Mouse (Mus musculus) intestine, postnatal 0 days (tissue): Measurements from ENCODE around the gene Prdx1. TPM values are rescaled to one million over a fixed set of nuclear protein-coding genes. Genes with fewer than 3 reads are reported as not detected.

Experiments used
- ATAC-seq: fragments of 200-750 bp; cut with Nextera tagmentation; 2 replicates; pipeline ENCODE4 v1.8.0; 2017; ENCODE audit warnings: mild to moderate bottlenecking, moderate TSS enrichment, moderate library complexity
- H3K27ac ChIP-seq: fragments of 300-500 bp; sonication (generic); 2 replicates; pipeline ENCODE4 v1.5.1; 2014; ENCODE audit warnings: mild to moderate bottlenecking, low read depth, low read length, moderate library complexity
- H3K27me3 ChIP-seq: fragments of 300-500 bp; sonication (generic); replicated peaks from 2 replicates; pipeline ENCODE4 v1.6.1; 2014; ENCODE audit warnings: low read length, mixed read lengths; ENCODE audit not compliant: control insufficient read depth, insufficient read depth
- H3K36me3 ChIP-seq: fragments of 300-500 bp; sonication (generic); 2 replicates; pipeline ENCODE4 v1.6.1; 2014; ENCODE audit warnings: mild to moderate bottlenecking, moderate library complexity; ENCODE audit not compliant: control insufficient read depth, insufficient read depth
- H3K4me1 ChIP-seq: fragments of 300-500 bp; sonication (generic); replicated peaks from 2 replicates; pipeline ENCODE4 v1.6.1; 2014; ENCODE audit warnings: antibody characterized with exemption, low read length, mixed read lengths; ENCODE audit not compliant: control insufficient read depth, insufficient read depth
- H3K4me2 ChIP-seq: fragments of 300-500 bp; sonication (generic); replicated peaks from 2 replicates; pipeline ENCODE4 v1.6.1; 2014; ENCODE audit warnings: low read depth, mild to moderate bottlenecking, moderate library complexity
- H3K4me3 ChIP-seq: fragments of 300-500 bp; sonication (generic); 2 replicates; pipeline ENCODE4 v1.5.1; 2014; ENCODE audit warnings: low read depth, low read length
- H3K9ac ChIP-seq: fragments of 300-500 bp; sonication (generic); 2 replicates; pipeline ENCODE4 v1.6.1; 2014; ENCODE audit warnings: mild to moderate bottlenecking, low read depth, low read length
- H3K9me3 ChIP-seq: fragments of 300-500 bp; sonication (generic); 2 replicates; pipeline ENCODE4 v1.6.1; 2016; ENCODE audit warnings: mixed run types; ENCODE audit not compliant: control insufficient read depth
- CTCF ChIP-seq: sonication (generic); IDR thresholded peaks from 2 replicates; pipeline ENCODE4 v1.5.1; 2016; ENCODE audit warnings: low read depth, mild to moderate bottlenecking, control low read depth, antibody characterized with exemption, moderate library complexity
- WGBS: fragments of 180-500 bp; shearing (Covaris S2); extraction: QIAGEN DNeasy Blood & Tissue Kit; methylation state at CpG from one replicate; pipeline ENCODE4 v1.1.7; 2014; 5-methylcytosine and 5-hydroxymethylcytosine counted together
- polyA plus RNA-seq: library from polyadenylated mRNA; unstranded; fragments of >200 nt; fragmentation: Nextera tagmentation; extraction: Ambion mirVana; gene quantifications from 2 replicates; pipeline ENCODE4 v1.2.1, GENCODE M21; 2015

Prdx1 gene
- polyA plus RNA-seq, 1 experiment from 2014 or later = 1,265 TPM

- no peaks in the 10 kb centered on the region for H3K27me3 ChIP-seq
- WGBS = 38% methylated on average over 4 of the region's 4 CpGs
- H3K9me3 ChIP-seq = no peaks in the 10 kb centered on the region
- no peaks in the 10 kb centered on the region for H3K36me3 ChIP-seq
- TF ChIP-seq CTCF = no peak
- H3K4me3 ChIP-seq = no peak overlapping the region
- no peak for ATAC-seq
- no peak overlapping the region for H3K9ac ChIP-seq
- peaks cover 3% of the 10 kb centered on the region; the same call in 1 of the 2 replicates for H3K4me1 ChIP-seq
- H3K27ac ChIP-seq = no peak overlapping the region
- 0 out of 2 replicates have a peak overlapping the region, but pooled peaks have one; percentile 21 for H3K4me2 ChIP-seq
These were observed 1.4 kb upstream of the Prdx1 start for GRCm38 (mm10) chr4:116683957-116684356.

DNA sequence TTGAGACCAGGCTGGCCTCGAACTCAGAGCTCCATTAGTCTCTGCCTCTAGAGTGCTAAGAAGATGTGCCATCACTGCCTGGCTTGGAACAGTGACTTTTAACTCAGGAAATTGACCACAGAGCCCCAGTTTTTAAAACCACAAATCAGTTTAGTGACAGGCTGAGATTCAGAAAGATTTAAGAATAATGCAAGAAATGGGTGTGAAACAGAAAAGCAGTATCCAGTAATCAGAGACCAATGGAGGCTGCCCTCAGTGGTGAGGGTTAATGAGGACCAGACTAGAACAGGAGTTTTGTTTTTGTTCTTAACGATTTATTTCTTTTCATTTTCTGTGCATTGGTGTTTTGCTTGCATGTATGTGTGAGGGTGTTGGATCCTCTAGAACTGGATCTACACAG lies 679 bp upstream of the Prdx1 start:
- Histone ChIP-seq H3K9ac (no peak overlapping the region; the same call in 1 of the 2 replicates), H3K27ac (peak overlapping the region; percentile 97), H3K9me3 (no peaks in the 10 kb centered on the region), H3K4me2 (peak overlapping the region; percentile 68; the same call in 1 of the 2 replicates), H3K4me1 (peaks cover 3% of the 10 kb centered on the region; the same call in 1 of the 2 replicates), H3K36me3 (peaks cover 5% of the 10 kb centered on the region; the same call in 1 of the 2 replicates), H3K4me3 (peak overlapping the region; percentile 77), H3K27me3 (no peaks in the 10 kb centered on the region)
- TF ChIP-seq CTCF = no peak
- no peak for ATAC-seq
- WGBS = 65% methylated on average over 2 of the region's 2 CpGs

GRCm38 (mm10) chr4:116687041-116687440 lies 1.7 kb downstream of the Prdx1 start:
- no peak overlapping the region for H3K27ac ChIP-seq
- H3K9me3 ChIP-seq = no peaks in the 10 kb centered on the region
- H3K4me3 ChIP-seq = peak overlapping the region; percentile 77; the same call in 1 of the 2 replicates
- no peak for ATAC-seq
- H3K4me1 ChIP-seq = peaks cover 3% of the 10 kb centered on the region; the same call in 1 of the 2 replicates
- no peak overlapping the region for H3K9ac ChIP-seq
- peak overlapping the region; percentile 68 for H3K4me2 ChIP-seq
- 20% methylated on average over 1 of the region's 1 CpGs for WGBS
- H3K27me3 ChIP-seq = no peaks in the 10 kb centered on the region
- TF ChIP-seq CTCF = no peak
- H3K36me3 ChIP-seq = peaks cover 20% of the 10 kb centered on the region; the same call in 1 of the 2 replicates

GRCm38 (mm10) chr4:116689309-116689876 lies 4.0 kb downstream of the Prdx1 start:
- Histone ChIP-seq H3K27ac (no peak overlapping the region), H3K4me1 (peaks cover 3% of the 10 kb centered on the region; the same call in 1 of the 2 replicates), H3K4me2 (no peak overlapping the region), H3K4me3 (no peak overlapping the region), H3K9ac (no peak overlapping the region), H3K9me3 (no peaks in the 10 kb centered on the region), H3K27me3 (no peaks in the 10 kb centered on the region), H3K36me3 (peaks cover 37% of the 10 kb centered on the region)
- WGBS = 69% methylated on average over 4 of the region's 4 CpGs
- no peak for ATAC-seq
- TF ChIP-seq CTCF = no peak

- no peaks in the 10 kb centered on the region; the same call in 1 of the 2 replicates for H3K4me1 ChIP-seq
- 89% methylated on average over 2 of the region's 2 CpGs for WGBS
- H3K27ac ChIP-seq = no peak overlapping the region
- H3K4me2 ChIP-seq = no peak overlapping the region
- H3K27me3 ChIP-seq = no peaks in the 10 kb centered on the region
- TF ChIP-seq CTCF = no peak
- no peak overlapping the region for H3K4me3 ChIP-seq
- peaks cover 55% of the 10 kb centered on the region for H3K36me3 ChIP-seq
- no peaks in the 10 kb centered on the region for H3K9me3 ChIP-seq
- no peak overlapping the region for H3K9ac ChIP-seq
- no peak for ATAC-seq
These were observed 6.8 kb downstream of the Prdx1 start for GRCm38 (mm10) chr4:116692146-116692545.

- Histone ChIP-seq H3K27me3 (no peaks in the 10 kb centered on the region), H3K27ac (no peak overlapping the region), H3K4me3 (no peak overlapping the region), H3K4me2 (no peak overlapping the region), H3K9ac (no peak overlapping the region), H3K36me3 (peaks cover 64% of the 10 kb centered on the region), H3K4me1 (no peaks in the 10 kb centered on the region), H3K9me3 (no peaks in the 10 kb centered on the region)
- 74% methylated on average over 2 of the region's 2 CpGs for WGBS
- no peak for TF ChIP-seq CTCF
- no peak for ATAC-seq
These were observed 8.4 kb downstream of the Prdx1 start for GRCm38 (mm10) chr4:116693785-116694184.
